Mouse (Mus musculus) adrenal gland, adult 2 months (tissue): Measurements from ENCODE around the gene Ergic1. TPM values are rescaled to one million over a fixed set of nuclear protein-coding genes. Genes with fewer than 3 reads are reported as not detected.

Experiments
- DNase-seq: peaks from one replicate; pipeline ENCODE4 v3.0.0; 2021
- polyA plus RNA-seq: library from polyadenylated mRNA; depleted of rRNA; stranded (reverse); fragments of >200 nt; gene quantifications from 2 replicates; pipeline ENCODE4 v1.2.3, GENCODE M21; 2012
- total RNA-seq, 2 experiments: library from RNA; stranded (reverse); gene quantifications; 2 replicates each; pipeline ENCODE4 v1.2.3; 2021

Ergic1 gene
- total and polyA plus RNA-seq, 3 experiments: 156 to 170 (median 166) TPM

DNA sequence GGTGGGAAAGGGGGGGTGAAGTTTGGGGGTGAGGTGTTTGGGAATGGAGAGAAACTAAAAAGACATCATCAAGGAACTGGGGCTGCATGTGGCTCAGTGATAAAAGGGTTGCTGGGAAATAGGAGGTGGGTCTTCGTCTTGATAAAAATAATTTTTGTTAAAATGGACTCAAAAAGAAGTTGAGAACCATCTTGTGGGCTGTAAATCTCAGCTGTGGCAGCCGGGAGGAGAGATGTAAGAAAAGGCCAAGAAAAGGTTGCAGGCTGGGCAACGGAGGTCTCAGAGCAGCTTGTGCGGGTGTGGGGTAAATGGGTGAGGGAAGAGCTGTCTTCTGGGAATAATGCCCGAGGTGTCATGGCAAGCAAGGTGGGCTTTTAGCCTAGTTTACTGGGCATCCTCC is 100.9 kb downstream of the Ergic1 start:
- DNase-seq: no peak

GRCm38 (mm10) chr17:26662978-26663683 is 101.8 kb downstream of the Ergic1 start, which contains the start of gene Atp6v0e:
TSS of gene Atp6v0e (plus strand) at chr17:26663231.
- DNase-seq: peak; percentile 94

GRCm38 (mm10) chr17:26665600-26665999 is 104.3 kb downstream of the Ergic1 start:
- no peak for DNase-seq

DNA sequence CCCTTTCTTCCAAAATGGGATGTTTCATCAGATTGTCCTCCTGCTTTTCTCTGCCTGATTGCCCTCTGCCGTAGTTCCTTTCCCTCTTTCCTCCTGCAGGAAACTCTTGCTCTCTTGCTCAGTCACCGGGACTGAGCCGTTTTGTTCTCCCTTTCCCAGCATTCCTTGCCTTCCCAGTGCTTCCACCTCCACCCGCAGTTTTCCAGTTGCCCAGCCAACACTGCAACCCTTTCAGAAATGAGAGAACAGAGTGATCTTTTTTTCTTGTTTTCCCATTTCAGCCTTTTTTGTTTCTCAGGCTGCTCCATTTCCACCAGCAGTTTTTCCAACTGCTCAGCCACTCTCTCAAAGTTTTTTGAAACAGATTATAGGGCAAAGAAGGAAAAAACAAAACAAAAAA is 110.0 kb downstream of the Ergic1 start:
- DNase-seq: no peak

- DNase-seq: no peak
Measured at GRCm38 (mm10) chr17:26675845-26676244, 114.6 kb downstream of the Ergic1 start.

DNA sequence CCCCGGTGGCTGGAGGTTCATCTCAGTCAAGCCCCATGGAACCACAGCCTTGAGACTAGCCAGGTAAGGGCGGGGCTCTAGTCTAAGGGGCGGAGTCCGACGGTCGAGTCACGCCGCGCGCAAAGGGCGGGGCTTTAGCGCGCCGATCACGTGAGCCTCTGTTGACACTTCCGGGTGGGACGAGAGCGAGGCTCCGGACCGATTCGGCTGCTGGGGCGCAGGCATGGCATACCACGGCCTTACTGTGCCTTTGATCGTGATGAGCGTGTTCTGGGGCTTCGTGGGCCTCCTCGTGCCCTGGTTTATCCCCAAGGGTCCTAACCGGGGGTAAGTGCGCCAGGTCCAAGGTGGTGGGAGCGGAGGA is 114.9 kb downstream of the Ergic1 start:
- peak; percentile 92 for DNase-seq

DNA sequence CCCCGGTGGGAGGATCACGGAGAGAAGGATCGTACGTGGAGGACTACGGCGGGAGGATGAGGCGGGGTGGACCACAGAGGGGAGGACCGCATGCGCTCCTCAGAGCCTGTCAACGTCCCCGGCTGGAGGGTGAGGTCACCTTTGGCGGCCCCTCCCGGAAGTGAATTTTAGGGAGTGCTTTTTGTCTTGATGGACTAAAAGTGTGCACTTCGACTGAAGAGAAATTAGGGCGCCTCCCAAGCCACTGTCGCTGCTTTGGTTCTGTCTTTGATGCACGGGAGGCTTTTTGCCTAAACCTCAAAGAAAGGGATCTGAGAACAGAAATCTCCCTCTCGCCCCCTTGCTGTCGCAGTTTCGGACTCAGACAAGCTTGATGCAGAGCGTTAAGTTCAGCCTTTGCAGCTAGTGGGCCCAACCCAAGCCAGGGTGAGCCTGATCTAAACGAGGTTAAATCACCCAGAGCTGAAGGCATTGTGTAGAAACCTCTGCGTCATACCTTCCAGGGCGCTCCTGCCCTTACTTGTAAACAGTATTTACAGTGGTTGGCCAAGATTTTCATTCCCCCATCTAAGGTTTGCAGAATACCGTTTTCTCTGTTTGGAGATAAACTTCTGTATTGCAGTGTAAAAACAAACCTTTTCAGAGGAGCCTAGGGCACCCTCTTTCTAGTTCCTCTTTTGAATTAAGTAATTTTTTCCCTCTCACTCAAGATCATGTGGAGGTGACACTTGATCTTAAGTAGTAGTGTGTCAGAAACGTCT is 115.5 kb downstream of the Ergic1 start:
- peak; percentile 85 for DNase-seq

DNA sequence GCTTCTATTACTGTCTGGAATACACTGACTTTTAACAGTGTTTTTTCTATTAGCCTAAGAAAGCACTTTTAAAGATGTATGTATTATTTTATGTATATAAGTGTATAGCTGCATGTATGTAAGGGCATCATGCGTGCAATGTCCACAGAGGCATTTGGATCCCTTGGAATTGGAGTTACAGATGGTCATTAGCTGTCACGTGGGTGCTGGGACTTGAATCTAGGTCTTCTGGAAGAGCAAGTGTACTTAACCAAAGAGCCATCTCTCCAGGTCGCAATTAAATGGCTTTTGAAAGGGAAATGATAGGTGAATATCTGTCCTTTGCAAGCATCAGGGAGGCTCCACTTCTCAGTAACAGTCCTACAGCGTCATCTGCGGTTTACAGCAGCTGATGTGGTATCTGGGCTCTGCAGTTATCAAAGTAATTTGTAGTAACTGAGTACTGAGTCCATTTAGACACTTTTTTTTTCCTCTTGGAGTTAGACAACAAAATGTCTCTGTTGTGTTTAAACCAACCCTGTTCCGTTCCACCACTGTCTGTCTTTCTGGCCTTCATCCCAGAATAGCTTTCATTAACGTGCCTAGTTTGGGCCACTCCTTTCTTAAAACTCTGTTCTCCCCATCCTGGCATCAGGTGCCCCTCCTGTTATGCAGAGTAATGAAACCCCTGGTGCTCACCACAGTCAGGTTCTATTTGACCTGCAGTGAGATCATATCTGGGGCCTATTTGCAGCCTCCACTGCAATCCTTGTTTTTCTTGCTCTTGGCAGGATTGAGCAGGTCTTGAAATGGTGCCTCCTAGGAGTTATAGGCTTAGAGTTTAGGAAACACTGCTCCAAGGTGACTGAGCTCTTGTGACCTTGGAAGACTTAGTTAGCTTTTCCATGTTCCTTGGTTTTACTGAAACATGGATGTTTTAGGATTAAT is 116.7 kb downstream of the Ergic1 start:
- DNase-seq: no peak

GRCm38 (mm10) chr17:26681276-26681675 is 120.0 kb downstream of the Ergic1 start:
- no peak for DNase-seq

DNA sequence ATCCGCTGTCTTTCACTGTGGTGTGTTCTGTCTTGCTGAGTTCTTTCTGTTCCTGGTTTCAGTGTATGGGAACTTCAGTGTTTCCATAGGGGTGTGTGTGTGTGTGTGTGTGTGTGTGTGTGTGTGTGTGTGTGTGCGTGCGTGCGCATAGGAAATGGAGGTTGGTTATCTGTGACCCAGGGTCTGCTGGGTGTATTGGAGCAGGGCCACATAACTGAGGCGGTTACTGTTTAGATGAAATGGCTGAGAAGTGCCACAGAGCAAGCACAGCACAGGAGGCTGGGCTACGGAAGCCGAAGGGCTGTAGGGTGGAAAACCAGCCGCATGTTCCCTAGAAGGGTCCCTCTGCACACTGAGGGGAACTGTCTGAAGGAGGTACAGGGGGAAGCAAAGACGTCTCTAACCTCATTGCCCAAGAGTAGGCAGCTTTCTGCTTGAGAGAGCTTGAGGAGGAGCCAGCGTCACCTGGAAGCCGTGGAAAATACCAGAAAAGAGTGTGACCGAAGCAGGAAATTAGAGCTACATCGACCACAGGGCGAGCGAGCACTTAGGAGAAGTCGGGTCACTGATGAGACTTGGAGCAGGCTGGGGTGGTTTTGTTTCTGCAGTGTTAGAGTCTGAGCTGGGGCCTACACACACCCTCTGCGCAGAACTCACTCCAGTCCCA is 125.2 kb downstream of the Ergic1 start:
- DNase-seq: no peak

DNA sequence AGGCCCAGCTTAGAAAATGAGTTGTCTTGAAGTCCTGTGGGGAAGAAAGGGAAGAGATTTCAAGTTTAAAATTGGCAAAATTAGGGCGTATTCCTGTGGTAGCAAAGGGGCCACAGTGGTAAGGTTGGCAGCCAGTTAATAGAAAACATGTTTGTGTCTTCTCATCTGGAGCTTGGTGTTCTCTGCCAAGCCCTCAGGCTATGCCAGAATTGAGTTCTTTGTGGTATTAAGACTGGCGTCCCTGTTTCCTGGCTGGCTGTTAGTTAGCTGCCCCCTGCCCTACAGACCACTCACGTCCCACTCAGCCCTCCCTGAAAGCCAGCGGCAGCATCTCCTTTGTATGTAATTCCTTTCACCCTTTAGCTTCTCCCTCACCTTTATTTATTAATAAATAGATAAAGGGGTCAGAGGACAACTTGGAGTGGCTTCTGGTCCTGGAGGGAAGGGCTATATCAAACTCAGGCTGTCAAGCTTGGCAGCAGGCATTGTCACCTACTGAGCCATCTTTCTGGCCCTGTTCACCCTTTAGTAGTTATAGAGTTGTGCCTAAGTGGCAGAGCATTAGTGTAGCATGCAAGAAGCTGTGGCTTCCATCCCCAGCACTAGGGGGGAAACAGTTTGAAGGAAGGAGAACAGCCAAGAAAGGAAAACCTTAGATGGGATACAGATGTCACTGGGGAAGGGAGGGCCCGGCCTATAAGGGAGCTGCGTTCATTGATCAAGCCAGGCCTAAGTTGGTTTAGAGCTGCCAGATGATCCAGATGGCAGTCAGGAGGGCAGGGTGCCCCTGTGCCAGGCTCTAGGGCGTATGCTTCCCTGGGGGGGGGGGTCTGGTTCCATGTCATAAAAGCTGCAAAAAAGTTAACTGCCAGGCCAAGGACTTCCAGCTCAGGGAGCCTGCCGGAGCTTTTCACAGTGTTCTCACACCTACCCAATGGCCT is 127.8 kb downstream of the Ergic1 start:
- no peak for DNase-seq

DNA sequence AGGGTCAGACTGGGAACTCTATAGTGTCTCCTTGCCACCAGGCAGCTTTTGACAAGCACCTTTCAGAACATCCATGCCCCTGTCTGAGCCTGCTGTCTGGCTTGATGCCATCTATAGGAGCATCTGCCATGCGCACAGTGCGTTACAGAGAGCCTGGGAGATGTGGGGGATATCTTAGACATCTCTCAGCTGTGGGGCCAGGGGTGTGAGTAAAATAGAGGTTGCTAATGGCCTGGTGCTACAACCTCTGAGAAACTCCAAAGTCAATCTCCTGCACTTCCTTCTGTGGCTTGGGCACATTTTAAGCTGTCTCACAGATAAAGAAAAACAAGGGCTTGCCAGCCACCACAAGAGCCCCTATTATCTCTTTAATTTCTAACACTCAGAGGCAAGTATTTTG is 128.5 kb downstream of the Ergic1 start:
- no peak for DNase-seq

GRCm38 (mm10) chr17:26690236-26690635 is 128.9 kb downstream of the Ergic1 start:
- no peak for DNase-seq

DNA sequence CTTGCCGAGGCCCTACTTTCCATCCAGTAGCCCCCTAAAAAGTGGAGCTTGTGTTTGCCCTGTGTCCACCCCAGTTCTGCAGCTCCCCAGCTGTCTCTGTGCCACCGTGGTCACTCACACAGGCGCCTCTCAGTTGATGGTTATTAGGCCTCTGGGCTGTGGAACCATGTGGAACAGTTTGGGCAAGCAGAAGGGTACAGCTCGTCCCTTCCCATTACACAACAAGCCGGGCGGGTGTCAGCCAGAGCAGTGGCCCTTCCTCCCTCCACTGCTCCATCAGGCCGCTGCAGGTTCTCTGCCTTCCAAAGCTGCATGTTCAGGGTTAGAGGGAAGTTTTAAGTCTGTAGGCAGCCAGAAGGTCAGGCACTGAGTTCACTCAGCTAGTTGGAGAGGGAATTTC is 129.8 kb downstream of the Ergic1 start:
- no peak for DNase-seq

GRCm38 (mm10) chr17:26693424-26693823 is 132.1 kb downstream of the Ergic1 start:
- peak; percentile 29 for DNase-seq

- no peak for DNase-seq
Measured at GRCm38 (mm10) chr17:26694171-26694570, 132.9 kb downstream of the Ergic1 start.

DNA sequence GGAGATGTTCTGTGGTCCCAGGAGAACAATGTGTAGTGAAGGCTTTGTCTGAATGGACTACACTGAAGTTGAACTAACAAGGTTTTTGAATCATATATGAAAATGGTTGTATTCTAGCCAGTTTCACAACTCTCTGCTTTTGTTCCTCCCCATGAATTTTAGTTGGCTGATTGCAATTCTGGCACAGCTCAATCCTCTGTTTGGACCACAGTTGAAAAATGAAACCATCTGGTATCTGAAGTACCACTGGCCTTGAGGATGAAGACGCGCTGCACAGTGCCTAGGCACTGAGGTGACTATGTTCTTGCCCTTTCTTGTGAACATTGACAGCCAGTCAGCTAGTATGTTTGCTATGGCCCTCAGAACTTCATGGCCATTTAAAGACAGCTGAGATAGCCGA is 133.9 kb downstream of the Ergic1 start:
- no peak for DNase-seq

DNA sequence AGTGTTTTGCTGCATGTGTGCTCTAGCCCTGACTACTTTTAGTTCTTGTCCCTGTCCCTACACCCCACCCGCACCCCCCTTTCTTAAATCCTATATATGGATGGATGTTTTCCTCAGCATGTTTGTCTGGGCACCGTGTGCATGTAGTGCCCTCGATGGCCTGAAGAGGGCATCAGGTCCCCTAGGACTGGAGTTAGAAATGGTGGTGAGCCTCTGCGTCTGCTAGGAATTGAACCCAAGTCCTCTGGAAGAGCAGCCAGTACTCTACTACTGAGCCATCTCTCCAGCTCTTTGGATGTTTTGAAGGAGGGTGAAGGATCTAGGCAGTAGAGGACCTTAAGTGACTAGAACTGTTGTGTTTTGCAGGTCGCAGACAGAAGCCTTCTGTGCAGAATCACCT is 137.6 kb downstream of the Ergic1 start:
- no peak for DNase-seq

- no peak for DNase-seq
Measured at GRCm38 (mm10) chr17:26699819-26700616, 138.7 kb downstream of the Ergic1 start.

GRCm38 (mm10) chr17:26701565-26701964 is 140.3 kb downstream of the Ergic1 start:
- no peak for DNase-seq
